Mouse (Mus musculus): ENCODE measurements at regions not wholly inside any gene's neighbourhood (a gene's known extent, or its start where the extent isn't known, plus 50 kb on each side); places are given as distances from the start of the nearest gene placed in this dataset.

DNA sequence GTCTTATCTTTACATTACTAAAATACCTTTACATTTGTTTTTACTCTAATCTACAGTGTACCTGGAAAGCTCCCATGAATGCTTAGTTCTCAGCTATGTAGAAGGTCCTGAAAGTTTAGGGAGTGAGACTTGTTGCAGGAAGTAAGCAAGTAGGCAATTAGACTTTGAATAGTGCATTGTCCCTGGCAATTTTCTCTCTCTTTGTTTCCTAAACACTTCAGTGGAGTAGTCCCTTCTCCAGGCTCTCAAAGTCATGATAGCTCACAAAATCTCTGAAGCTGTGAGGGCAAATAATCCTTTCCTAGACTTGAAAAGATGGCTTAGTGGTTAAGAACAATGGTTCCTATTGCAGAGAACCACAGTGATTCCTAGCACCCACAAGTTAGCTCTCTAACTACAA lies 495.2 kb upstream of the 1700015G11Rik start:
- Histone ChIP-seq H3K27me3 (replicated peaks; ENCODE audit: control insufficient read depth, insufficient read depth, low read length) (no peaks in the 10 kb centered on the region), H3K4me1 (replicated peaks; ENCODE audit: control insufficient read depth, insufficient read depth, low read length) (no peaks in the 10 kb centered on the region), H3K4me3 (ENCODE audit: low read depth, low read length) (no peak overlapping the region), H3K27ac (ENCODE audit: low read depth, low read length) (no peak overlapping the region), H3K9me3 (ENCODE audit: control insufficient read depth) (no peaks in the 10 kb centered on the region), H3K9ac (ENCODE audit: low read depth, low read length) (no peak overlapping the region), H3K36me3 (ENCODE audit: control insufficient read depth, insufficient read depth) (no peaks in the 10 kb centered on the region), H3K4me2 (replicated peaks; ENCODE audit: low read depth) (no peak overlapping the region)
- no peak for TF ChIP-seq CTCF (IDR thresholded peaks at IDR 0.05; ENCODE audit: low read depth)
- no peak for ATAC-seq

DNA sequence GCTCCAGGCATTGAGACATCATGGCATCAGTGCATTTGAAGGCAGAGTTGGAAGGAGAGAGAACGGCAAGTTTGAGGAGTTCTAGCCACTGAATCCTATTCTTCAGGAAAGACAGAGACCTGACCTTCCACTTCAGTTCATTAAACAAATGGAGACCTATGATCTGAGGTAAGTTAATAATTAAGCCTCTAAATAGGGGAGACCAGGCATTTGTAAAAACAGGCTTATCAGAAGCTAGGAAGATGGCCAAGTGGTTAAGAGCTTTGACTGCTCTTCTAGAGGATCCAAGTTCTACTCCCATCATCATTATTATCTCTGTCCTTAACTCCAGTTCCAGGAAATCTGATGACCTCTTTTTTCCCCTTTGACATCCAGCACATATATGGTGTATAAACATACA lies 492.5 kb upstream of the 1700015G11Rik start:
- no peak overlapping the region for H3K4me3 ChIP-seq (ENCODE audit: low read depth, low read length)
- no peak overlapping the region for H3K4me2 ChIP-seq (replicated peaks; ENCODE audit: low read depth)
- no peak overlapping the region for H3K9ac ChIP-seq (ENCODE audit: low read depth, low read length)
- WGBS: 46% methylated on average over 1 of the region's 1 CpGs
- no peaks in the 10 kb centered on the region for H3K4me1 ChIP-seq (replicated peaks; ENCODE audit: control insufficient read depth, insufficient read depth, low read length)
- ATAC-seq: no peak
- no peak for TF ChIP-seq CTCF (IDR thresholded peaks at IDR 0.05; ENCODE audit: low read depth)
- no peaks in the 10 kb centered on the region for H3K27me3 ChIP-seq (replicated peaks; ENCODE audit: control insufficient read depth, insufficient read depth, low read length)
- H3K9me3 ChIP-seq (ENCODE audit: control insufficient read depth): no peaks in the 10 kb centered on the region
- H3K27ac ChIP-seq (ENCODE audit: low read depth, low read length): no peak overlapping the region
- no peaks in the 10 kb centered on the region for H3K36me3 ChIP-seq (ENCODE audit: control insufficient read depth, insufficient read depth)

DNA sequence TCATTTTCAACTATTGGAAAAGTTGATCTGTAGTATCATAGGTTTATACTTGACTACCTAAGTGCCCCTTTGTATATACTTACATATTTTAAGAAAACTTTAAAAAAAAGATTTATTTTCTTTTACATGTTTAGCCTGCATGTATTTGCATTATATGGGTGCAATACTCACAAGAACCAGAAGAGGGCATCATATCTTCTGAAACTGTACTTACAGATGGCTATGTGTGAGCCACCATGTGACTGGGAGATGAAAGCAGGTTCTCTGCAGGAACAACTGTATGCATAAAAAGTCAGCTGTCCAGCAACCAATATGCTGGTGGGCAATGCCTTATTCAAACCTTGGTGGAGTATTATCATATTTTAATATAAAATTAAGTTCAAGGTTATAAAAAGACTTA lies 451.6 kb upstream of the 1700015G11Rik start:
- Histone ChIP-seq H3K9me3 (ENCODE audit: control insufficient read depth) (no peaks in the 10 kb centered on the region), H3K36me3 (ENCODE audit: control insufficient read depth, insufficient read depth) (no peaks in the 10 kb centered on the region)

DNA sequence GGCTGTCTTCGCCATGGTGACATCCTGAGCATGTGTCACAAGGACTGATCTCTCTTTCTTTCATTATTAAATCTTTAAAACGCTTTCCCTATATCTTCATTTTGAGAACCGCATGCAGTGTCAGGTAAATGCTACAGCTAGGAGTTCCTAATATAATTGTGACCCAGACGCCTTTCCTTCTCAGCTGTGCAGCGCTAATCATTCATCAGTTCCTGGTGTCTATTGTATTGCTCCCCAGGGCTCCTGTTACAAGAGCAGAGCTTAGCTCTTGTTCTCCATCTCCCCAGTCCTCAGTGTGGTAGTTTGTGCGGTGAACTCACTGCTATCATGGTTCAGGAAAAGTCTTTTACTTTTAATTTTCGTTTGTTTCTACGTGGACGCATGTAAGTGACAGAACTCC lies 451.1 kb upstream of the 1700015G11Rik start:
- WGBS: 88% methylated on average over 9 of the region's 9 CpGs
- no peak for ATAC-seq
- Histone ChIP-seq H3K4me1 (replicated peaks; ENCODE audit: control insufficient read depth, insufficient read depth, low read length) (no peaks in the 10 kb centered on the region), H3K4me3 (ENCODE audit: low read depth, low read length) (no peak overlapping the region), H3K4me2 (replicated peaks; ENCODE audit: low read depth) (no peak overlapping the region), H3K9ac (ENCODE audit: low read depth, low read length) (no peak overlapping the region), H3K36me3 (ENCODE audit: control insufficient read depth, insufficient read depth) (no peaks in the 10 kb centered on the region), H3K27ac (ENCODE audit: low read depth, low read length) (no peak overlapping the region), H3K9me3 (ENCODE audit: control insufficient read depth) (no peaks in the 10 kb centered on the region), H3K27me3 (replicated peaks; ENCODE audit: control insufficient read depth, insufficient read depth, low read length) (no peaks in the 10 kb centered on the region)
- no peak for TF ChIP-seq CTCF (IDR thresholded peaks at IDR 0.05; ENCODE audit: low read depth)

More for the DNA sequence above, 451.6 kb upstream of the 1700015G11Rik start:
- Histone ChIP-seq H3K4me1 (replicated peaks; ENCODE audit: control insufficient read depth, insufficient read depth, low read length) (no peaks in the 10 kb centered on the region), H3K9ac (ENCODE audit: low read depth, low read length) (no peak overlapping the region), H3K27me3 (replicated peaks; ENCODE audit: control insufficient read depth, insufficient read depth, low read length) (no peaks in the 10 kb centered on the region), H3K27ac (ENCODE audit: low read depth, low read length) (no peak overlapping the region), H3K4me2 (replicated peaks; ENCODE audit: low read depth) (no peak overlapping the region), H3K4me3 (ENCODE audit: low read depth, low read length) (no peak overlapping the region)
- no peak for ATAC-seq
- TF ChIP-seq CTCF (IDR thresholded peaks at IDR 0.05; ENCODE audit: low read depth): peak; percentile 45

Measured in intestine, postnatal 0 days (tissue).